Mouse (Mus musculus): ENCODE results near the gene Iffo2. TPM values are rescaled to one million over a fixed set of nuclear protein-coding genes. Genes with fewer than 3 reads are reported as not detected.
A peak's percentile ranks its signal among the peaks of the same experiment; 100 is the strongest.

Gene Iffo2
- polyA plus RNA-seq, 1 experiment from 2014 or later: 2.2 TPM

GRCm38 (mm10) chr4:139638356-139638755 is 108.0 kb downstream of the Iffo2 start:
- Histone ChIP-seq H3K36me3 (ENCODE audit: control insufficient read depth, insufficient read depth, low read length) (no peaks in the 10 kb centered on the region), H3K4me1 (replicated peaks; ENCODE audit: control insufficient read depth, insufficient read depth, low read length) (peaks cover 16% of the 10 kb centered on the region; the same call in 1 of the 2 replicates), H3K27me3 (replicated peaks; ENCODE audit: control insufficient read depth, insufficient read depth, low read length) (peaks cover 22% of the 10 kb centered on the region), H3K4me2 (no peak overlapping the region), H3K9ac (ENCODE audit: low read depth, low read length) (no peak overlapping the region), H3K9me3 (ENCODE audit: control insufficient read depth, low read length) (no peaks in the 10 kb centered on the region), H3K4me3 (ENCODE audit: low read depth, low read length) (no peak overlapping the region), H3K27ac (ENCODE audit: low read depth, low read length) (no peak overlapping the region)
- WGBS: 89% methylated on average over 16 of the region's 16 CpGs
- DNase-seq (ENCODE audit: low spot score) (no peak), ATAC-seq (replicated peaks; ENCODE audit: low FRiP score) (no peak)

- Histone ChIP-seq H3K9me3 (ENCODE audit: control insufficient read depth, low read length) (no peaks in the 10 kb centered on the region), H3K9ac (ENCODE audit: low read depth, low read length) (no peak overlapping the region), H3K27me3 (replicated peaks; ENCODE audit: control insufficient read depth, insufficient read depth, low read length) (peaks cover 23% of the 10 kb centered on the region), H3K4me3 (ENCODE audit: low read depth, low read length) (no peak overlapping the region), H3K27ac (ENCODE audit: low read depth, low read length) (no peak overlapping the region), H3K4me1 (replicated peaks; ENCODE audit: control insufficient read depth, insufficient read depth, low read length) (peaks cover 16% of the 10 kb centered on the region; the same call in 1 of the 2 replicates), H3K4me2 (no peak overlapping the region), H3K36me3 (ENCODE audit: control insufficient read depth, insufficient read depth, low read length) (0 out of 2 replicates have a peak, but pooled peaks cover 3% of the 10 kb centered on the region)
- DNase-seq (ENCODE audit: low spot score) (no peak), ATAC-seq (replicated peaks; ENCODE audit: low FRiP score) (no peak)
- 58% methylated on average over 12 of the region's 12 CpGs for WGBS
Measured at GRCm38 (mm10) chr4:139639801-139640200, 109.5 kb downstream of the Iffo2 start.

GRCm38 (mm10) chr4:139640333-139640732 is 110.0 kb downstream of the Iffo2 start:
- Histone ChIP-seq H3K9ac (ENCODE audit: low read depth, low read length) (no peak overlapping the region), H3K27ac (ENCODE audit: low read depth, low read length) (no peak overlapping the region), H3K4me1 (replicated peaks; ENCODE audit: control insufficient read depth, insufficient read depth, low read length) (peaks cover 16% of the 10 kb centered on the region; the same call in 1 of the 2 replicates), H3K36me3 (ENCODE audit: control insufficient read depth, insufficient read depth, low read length) (0 out of 2 replicates have a peak, but pooled peaks cover 6% of the 10 kb centered on the region), H3K9me3 (ENCODE audit: control insufficient read depth, low read length) (no peaks in the 10 kb centered on the region), H3K27me3 (replicated peaks; ENCODE audit: control insufficient read depth, insufficient read depth, low read length) (peaks cover 23% of the 10 kb centered on the region), H3K4me2 (no peak overlapping the region), H3K4me3 (ENCODE audit: low read depth, low read length) (no peak overlapping the region)
- 47% methylated on average over 12 of the region's 12 CpGs for WGBS
- no peak for DNase-seq (ENCODE audit: low spot score)
- ATAC-seq (replicated peaks; ENCODE audit: low FRiP score): no peak

GRCm38 (mm10) chr4:139640775-139641174 is 110.4 kb downstream of the Iffo2 start:
- Histone ChIP-seq H3K9ac (ENCODE audit: low read depth, low read length) (no peak overlapping the region), H3K4me2 (no peak overlapping the region), H3K36me3 (ENCODE audit: control insufficient read depth, insufficient read depth, low read length) (0 out of 2 replicates have a peak, but pooled peaks cover 6% of the 10 kb centered on the region), H3K4me3 (ENCODE audit: low read depth, low read length) (no peak overlapping the region), H3K9me3 (ENCODE audit: control insufficient read depth, low read length) (no peaks in the 10 kb centered on the region), H3K27ac (ENCODE audit: low read depth, low read length) (no peak overlapping the region), H3K4me1 (replicated peaks; ENCODE audit: control insufficient read depth, insufficient read depth, low read length) (peaks cover 16% of the 10 kb centered on the region; the same call in 1 of the 2 replicates), H3K27me3 (replicated peaks; ENCODE audit: control insufficient read depth, insufficient read depth, low read length) (peaks cover 23% of the 10 kb centered on the region)
- no peak for ATAC-seq (replicated peaks; ENCODE audit: low FRiP score)
- DNase-seq (ENCODE audit: low spot score): no peak
- WGBS: 48% methylated on average over 6 of the region's 6 CpGs

- peak; percentile 10; the same call in 1 of the 2 replicates for ATAC-seq (replicated peaks; ENCODE audit: low FRiP score)
- Histone ChIP-seq H3K36me3 (ENCODE audit: control insufficient read depth, insufficient read depth, low read length) (peaks cover 7% of the 10 kb centered on the region; the same call in 1 of the 2 replicates), H3K4me2 (peak overlapping the region; percentile 45), H3K27me3 (replicated peaks; ENCODE audit: control insufficient read depth, insufficient read depth, low read length) (peaks cover 23% of the 10 kb centered on the region), H3K27ac (ENCODE audit: low read depth, low read length) (no peak overlapping the region), H3K4me3 (ENCODE audit: low read depth, low read length) (0 out of 2 replicates have a peak overlapping the region, but pooled peaks have one; percentile 8), H3K9me3 (ENCODE audit: control insufficient read depth, low read length) (no peaks in the 10 kb centered on the region), H3K4me1 (replicated peaks; ENCODE audit: control insufficient read depth, insufficient read depth, low read length) (peaks cover 16% of the 10 kb centered on the region; the same call in 1 of the 2 replicates), H3K9ac (ENCODE audit: low read depth, low read length) (no peak overlapping the region)
- DNase-seq (ENCODE audit: low spot score): no peak
- WGBS: 7% methylated on average over 30 of the region's 30 CpGs
Measured at GRCm38 (mm10) chr4:139641829-139642425, 111.6 kb downstream of the Iffo2 start.

- Histone ChIP-seq H3K9me3 (ENCODE audit: control insufficient read depth, low read length) (no peaks in the 10 kb centered on the region), H3K27ac (ENCODE audit: low read depth, low read length) (no peak overlapping the region), H3K27me3 (replicated peaks; ENCODE audit: control insufficient read depth, insufficient read depth, low read length) (peaks cover 23% of the 10 kb centered on the region), H3K36me3 (ENCODE audit: control insufficient read depth, insufficient read depth, low read length) (peaks cover 11% of the 10 kb centered on the region; the same call in 1 of the 2 replicates), H3K4me1 (replicated peaks; ENCODE audit: control insufficient read depth, insufficient read depth, low read length) (peaks cover 14% of the 10 kb centered on the region; the same call in 1 of the 2 replicates), H3K4me2 (no peak overlapping the region), H3K4me3 (ENCODE audit: low read depth, low read length) (no peak overlapping the region), H3K9ac (ENCODE audit: low read depth, low read length) (no peak overlapping the region)
- ATAC-seq (replicated peaks; ENCODE audit: low FRiP score) (no peak; the same call in 1 of the 2 replicates), DNase-seq (ENCODE audit: low spot score) (peak; percentile 73)
- 16% methylated on average over 9 of the region's 9 CpGs for WGBS
Measured at GRCm38 (mm10) chr4:139643972-139644371, 113.6 kb downstream of the Iffo2 start.

GRCm38 (mm10) chr4:139646916-139647315 is 116.6 kb downstream of the Iffo2 start:
- no peaks in the 10 kb centered on the region for H3K9me3 ChIP-seq (ENCODE audit: control insufficient read depth, low read length)
- ATAC-seq (replicated peaks; ENCODE audit: low FRiP score) (no peak), DNase-seq (ENCODE audit: low spot score) (no peak)
- no peak overlapping the region for H3K4me2 ChIP-seq
- H3K36me3 ChIP-seq (ENCODE audit: control insufficient read depth, insufficient read depth, low read length): peaks cover 11% of the 10 kb centered on the region; the same call in 1 of the 2 replicates
- no peak overlapping the region for H3K9ac ChIP-seq (ENCODE audit: low read depth, low read length)
- H3K27me3 ChIP-seq (replicated peaks; ENCODE audit: control insufficient read depth, insufficient read depth, low read length): peaks cover 11% of the 10 kb centered on the region
- no peak overlapping the region for H3K4me3 ChIP-seq (ENCODE audit: low read depth, low read length)
- WGBS: 79% methylated on average over 7 of the region's 7 CpGs
- peaks cover 5% of the 10 kb centered on the region; the same call in 1 of the 2 replicates for H3K4me1 ChIP-seq (replicated peaks; ENCODE audit: control insufficient read depth, insufficient read depth, low read length)
- no peak overlapping the region for H3K27ac ChIP-seq (ENCODE audit: low read depth, low read length)

GRCm38 (mm10) chr4:139650086-139650743 is 119.9 kb downstream of the Iffo2 start:
- ATAC-seq (replicated peaks; ENCODE audit: low FRiP score) (no peak; the same call in 1 of the 2 replicates), DNase-seq (ENCODE audit: low spot score) (no peak)
- Histone ChIP-seq H3K27ac (ENCODE audit: low read depth, low read length) (no peak overlapping the region), H3K4me2 (no peak overlapping the region), H3K9ac (ENCODE audit: low read depth, low read length) (no peak overlapping the region), H3K27me3 (replicated peaks; ENCODE audit: control insufficient read depth, insufficient read depth, low read length) (no peaks in the 10 kb centered on the region), H3K4me1 (replicated peaks; ENCODE audit: control insufficient read depth, insufficient read depth, low read length) (no peaks in the 10 kb centered on the region), H3K36me3 (ENCODE audit: control insufficient read depth, insufficient read depth, low read length) (peaks cover 5% of the 10 kb centered on the region; the same call in 1 of the 2 replicates), H3K9me3 (ENCODE audit: control insufficient read depth, low read length) (no peaks in the 10 kb centered on the region), H3K4me3 (ENCODE audit: low read depth, low read length) (no peak overlapping the region)
- 74% methylated on average over 15 of the region's 15 CpGs for WGBS

Data from liver, embryonic 11.5 days (tissue).